Mouse (Mus musculus) E14TG2a.4 (cell line): Measurements from ENCODE around the gene Nr2f6.

Source experiments
- CTCF ChIP-seq: conservative IDR thresholded peaks from 2 replicates; pipeline ENCODE4 v1.5.1; 2014; ENCODE audit warnings: low read length
- NANOG ChIP-seq: IDR thresholded peaks from 2 replicates; pipeline ENCODE4 v1.6.1; 2014; ENCODE audit warnings: borderline replicate concordance, low read length, mixed read lengths

GRCm38 (mm10) chr8:71380178-71381171, 1.3 kb downstream of the Nr2f6 start:
- TF ChIP-seq CTCF (no peak), NANOG (no peak)
